Mouse (Mus musculus): ENCODE results near the gene Skint6. TPM values are rescaled to one million over a fixed set of nuclear protein-coding genes. Genes with fewer than 3 reads are reported as not detected.
"Not testable (repeated sequence)": the region's sequence is repeated elsewhere in the genome, so short reads cannot be mapped to it uniquely, and the experiment has no call there.

Skint6 gene
- not detected for polyA plus RNA-seq (2021)

GRCm38 (mm10) chr4:113286873-113287272, at the start of gene Skint6:
Gene Skint6 (minus strand): TSS chr4:113286973.
- ChIA-PET POLR2A (no interaction called here), CTCF (no interaction called here)
- in situ Hi-C loops (cut with MboI; ENCODE audit: low pct_unique_long_range_greater_than_20kb): loop anchor here (25.0 kb wide), 1 partner anchor 725 kb away; no protein-coding TSS in a partner anchor
- ATAC-seq: no peak
- DNase-seq (ENCODE audit: low read depth, low spot score): no peak
- no peaks in the 10 kb centered on the region for H3K27me3 ChIP-seq
- no peak for TF ChIP-seq CTCF (IDR thresholded peaks at IDR 0.05)

GRCm38 (mm10) chr4:113320911-113321310, 34.1 kb upstream of the Skint6 start:
- in situ Hi-C loops (cut with MboI; ENCODE audit: low pct_unique_long_range_greater_than_20kb): loop anchor here (25.0 kb wide), 2 partner anchors 816 to 1041 kb away; no protein-coding TSS in a partner anchor
- no peaks in the 10 kb centered on the region for H3K27me3 ChIP-seq
- ChIA-PET CTCF (no interaction called here), POLR2A (no interaction called here)
- ATAC-seq (no peak), DNase-seq (ENCODE audit: low read depth, low spot score) (no peak)
- no peak for TF ChIP-seq CTCF (IDR thresholded peaks at IDR 0.05)

GRCm38 (mm10) chr4:113301773-113302473, 15.2 kb upstream of the Skint6 start:
- CTCF ChIA-PET: no interaction called here
- in situ Hi-C loops (cut with MboI; ENCODE audit: low pct_unique_long_range_greater_than_20kb): loop anchor here (25.0 kb wide), 2 partner anchors 835 to 1060 kb away; no protein-coding TSS in a partner anchor
- ATAC-seq (no peak), DNase-seq (ENCODE audit: low read depth, low spot score) (no peak)
- no peaks in the 10 kb centered on the region for H3K27me3 ChIP-seq
- no peak for TF ChIP-seq CTCF (IDR thresholded peaks at IDR 0.05)
- POLR2A ChIA-PET: no interaction called here

GRCm38 (mm10) chr4:113263363-113264060, 23.3 kb downstream of the Skint6 start:
- ChIA-PET POLR2A (no interaction called here), CTCF (no interaction called here)
- in situ Hi-C loops (cut with MboI; ENCODE audit: low pct_unique_long_range_greater_than_20kb): no loop called here
- no peak for DNase-seq (ENCODE audit: low read depth, low spot score)
- no peaks in the 10 kb centered on the region for H3K27me3 ChIP-seq
- no peak for ATAC-seq
- TF ChIP-seq CTCF (IDR thresholded peaks at IDR 0.05): no peak

GRCm38 (mm10) chr4:113245808-113246207, 41.0 kb downstream of the Skint6 start:
- ChIA-PET CTCF (no interaction called here), POLR2A (no interaction called here)
- H3K27me3 ChIP-seq: no peaks in the 10 kb centered on the region
- ATAC-seq (no peak), DNase-seq (ENCODE audit: low read depth, low spot score) (no peak)
- in situ Hi-C loops (cut with MboI; ENCODE audit: low pct_unique_long_range_greater_than_20kb): no loop called here
- no peak for TF ChIP-seq CTCF (IDR thresholded peaks at IDR 0.05)

- no peak for TF ChIP-seq CTCF (IDR thresholded peaks at IDR 0.05)
- no peaks in the 10 kb centered on the region for H3K27me3 ChIP-seq
- CTCF ChIA-PET: no interaction called here
- DNase-seq (ENCODE audit: low read depth, low spot score) (no peak), ATAC-seq (no peak)
- POLR2A ChIA-PET: no interaction called here
- in situ Hi-C loops (cut with MboI; ENCODE audit: low pct_unique_long_range_greater_than_20kb): no loop called here
These were observed 219.2 kb downstream of the Skint6 start for GRCm38 (mm10) chr4:113067621-113068020.

GRCm38 (mm10) chr4:112979160-112979559, 307.6 kb downstream of the Skint6 start:
- ATAC-seq; DNase-seq (ENCODE audit: low read depth, low spot score); H3K27me3 ChIP-seq; POLR2A ChIA-PET; in situ Hi-C loops (cut with MboI; ENCODE audit: low pct_unique_long_range_greater_than_20kb); CTCF ChIA-PET: not testable (repeated sequence)

- no peak for TF ChIP-seq CTCF (IDR thresholded peaks at IDR 0.05)
These were observed 496.1 kb downstream of the Skint6 start for GRCm38 (mm10) chr4:112790646-112791045.

GRCm38 (mm10) chr4:112774766-112775165, 512.0 kb downstream of the Skint6 start, which contains the start of gene Skint10:
Gene Skint10 (minus strand): TSS chr4:112774866.
- in situ Hi-C loops (cut with MboI; ENCODE audit: low pct_unique_long_range_greater_than_20kb): no loop called here

More at GRCm38 (mm10) chr4:112790646-112791045, 496.1 kb downstream of the Skint6 start:
- ChIA-PET POLR2A (no interaction called here), CTCF (no interaction called here)
- no peaks in the 10 kb centered on the region for H3K27me3 ChIP-seq
- no peak for ATAC-seq
- DNase-seq (ENCODE audit: low read depth, low spot score): no peak
- in situ Hi-C loops (cut with MboI; ENCODE audit: low pct_unique_long_range_greater_than_20kb): loop anchor here (10.0 kb wide), 1 partner anchor 664 kb away; no protein-coding TSS in a partner anchor

More at GRCm38 (mm10) chr4:112774766-112775165, 512.0 kb downstream of the Skint6 start, which contains the start of gene Skint10:
- CTCF ChIA-PET: no interaction called here
- no peak for DNase-seq (ENCODE audit: low read depth, low spot score)
- H3K27me3 ChIP-seq: no peaks in the 10 kb centered on the region
- POLR2A ChIA-PET: no interaction called here
- TF ChIP-seq CTCF (IDR thresholded peaks at IDR 0.05): no peak
- no peak for ATAC-seq

Data from Patski (cell line).